Mouse (Mus musculus) common myeloid progenitor, adult 5-6 weeks (primary cell): ENCODE measurements around the gene Mmp14. TPM values are rescaled to one million over a fixed set of nuclear protein-coding genes. Genes with fewer than 3 reads are reported as not detected.

Experiments used
- total RNA-seq: library from RNA; stranded (forward); fragments of 200-1000, 187-1606 nt; gene quantifications from 2 replicates; pipeline ENCODE4 v1.2.3, GENCODE M21; 2017

Mmp14 gene
- total RNA-seq, 1 experiment from 2014 or later: 18.6 TPM

Other genes starting within 250 kb of the Mmp14 start
- gene Dad1, start 177.5 kb upstream of the Mmp14 start, total RNA-seq: 97.2 and 98.8 TPM in 2 replicates
- gene Abhd4, start 177.4 kb upstream of the Mmp14 start, total RNA-seq: 27.6 and 31.5 TPM in 2 replicates
- not detected in 2 replicates for gene Olfr49, start 146.7 kb upstream of the Mmp14 start, total RNA-seq
- gene Oxa1l, start 70.8 kb upstream of the Mmp14 start, total RNA-seq: 27.5 and 38.7 TPM in 2 replicates
- gene Slc7a7, start 13.8 kb upstream of the Mmp14 start, total RNA-seq: 4.5 and 6.6 TPM in 2 replicates
- 139 and 219 TPM in 2 replicates for gene Mrpl52, start 4.7 kb upstream of the Mmp14 start, total RNA-seq
- gene Lrp10, start 32.5 kb downstream of the Mmp14 start, total RNA-seq: 28.8 and 46.5 TPM in 2 replicates
- gene Rem2, start 44.5 kb downstream of the Mmp14 start, total RNA-seq: 0.53 and 1.7 TPM in 2 replicates
- gene Prmt5, start 85.9 kb downstream of the Mmp14 start, total RNA-seq: 79.2 and 82.9 TPM in 2 replicates
- gene Haus4, start 123.0 kb downstream of the Mmp14 start, total RNA-seq: 74.5 and 85.9 TPM in 2 replicates
- 1.3 and 1.9 TPM in 2 replicates for gene Ajuba, start 145.9 kb downstream of the Mmp14 start, total RNA-seq
- 5.3 TPM in 2 replicates for gene 4931414P19Rik, start 174.4 kb downstream of the Mmp14 start, total RNA-seq
- 56.3 and 58.6 TPM in 2 replicates for gene Psmb5, start 186.4 kb downstream of the Mmp14 start, total RNA-seq
- gene Psmb11, start 189.8 kb downstream of the Mmp14 start, total RNA-seq: not detected in 2 replicates
- not detected in 2 replicates for gene Gm17606, start 209.3 kb downstream of the Mmp14 start, total RNA-seq
- gene Cdh24, start 209.8 kb downstream of the Mmp14 start, total RNA-seq: 0.46 and 0.58 TPM in 2 replicates